Mouse (Mus musculus): ENCODE results near the gene Glrx. TPM values are rescaled to one million over a fixed set of nuclear protein-coding genes. Genes with fewer than 3 reads are reported as not detected.

Glrx gene
- 30.1 and 33.1 TPM in 2 replicates for polyA plus RNA-seq (2014; fragmentation: Nextera tagmentation; extraction: Ambion mirVana)

GRCm38 (mm10) chr13:75839719-75840481 lies at the start of gene Glrx:
Glrx (plus strand) TSS chr13:75839868.
- Histone ChIP-seq H3K9me3 (ENCODE audit: control insufficient read depth, low read length) (no peaks in the 10 kb centered on the region), H3K4me3 (ENCODE audit: low read depth, low read length) (peak within 1 kb of the TSS; percentile 50), H3K36me3 (ENCODE audit: control insufficient read depth, insufficient read depth, low read length) (no peaks in the 10 kb centered on the region), H3K4me1 (replicated peaks; ENCODE audit: control insufficient read depth, insufficient read depth, low read length) (peaks cover 15% of the 10 kb centered on the region), H3K27me3 (replicated peaks; ENCODE audit: control insufficient read depth, insufficient read depth, low read length) (no peaks in the 10 kb centered on the region), H3K4me2 (peak within 1 kb of the TSS; percentile 72), H3K9ac (ENCODE audit: low read depth, low read length) (peak within 1 kb of the TSS; percentile 61), H3K27ac (ENCODE audit: low read depth, low read length) (0 out of 2 replicates have a peak within 1 kb of the TSS, but pooled peaks have one; percentile 56)
- DNase-seq (ENCODE audit: low spot score) (peak; percentile 61), ATAC-seq (replicated peaks; ENCODE audit: low FRiP score) (peak; percentile 87)
- 2% methylated on average over 12 of the region's 12 CpGs for WGBS

GRCm38 (mm10) chr13:75790550-75791205 lies 49.0 kb upstream of the Glrx start:
- peaks cover 9% of the 10 kb centered on the region; the same call in 1 of the 2 replicates for H3K4me1 ChIP-seq (replicated peaks; ENCODE audit: control insufficient read depth, insufficient read depth, low read length)
- H3K27ac ChIP-seq (ENCODE audit: low read depth, low read length) = no peak overlapping the region
- DNase-seq (ENCODE audit: low spot score) = no peak
- no peak for ATAC-seq (replicated peaks; ENCODE audit: low FRiP score)
- no peaks in the 10 kb centered on the region for H3K27me3 ChIP-seq (replicated peaks; ENCODE audit: control insufficient read depth, insufficient read depth, low read length)
- H3K4me3 ChIP-seq (ENCODE audit: low read depth, low read length) = no peak overlapping the region
- H3K9ac ChIP-seq (ENCODE audit: low read depth, low read length) = no peak overlapping the region
- H3K36me3 ChIP-seq (ENCODE audit: control insufficient read depth, insufficient read depth, low read length) = no peaks in the 10 kb centered on the region
- H3K4me2 ChIP-seq = no peak overlapping the region
- no peaks in the 10 kb centered on the region for H3K9me3 ChIP-seq (ENCODE audit: control insufficient read depth, low read length)
- 76% methylated on average over 1 of the region's 1 CpGs for WGBS

- Histone ChIP-seq H3K4me2 (no peak overlapping the region), H3K27me3 (replicated peaks; ENCODE audit: control insufficient read depth, insufficient read depth, low read length) (no peaks in the 10 kb centered on the region), H3K9ac (ENCODE audit: low read depth, low read length) (no peak overlapping the region), H3K9me3 (ENCODE audit: control insufficient read depth, low read length) (no peaks in the 10 kb centered on the region), H3K36me3 (ENCODE audit: control insufficient read depth, insufficient read depth, low read length) (no peaks in the 10 kb centered on the region), H3K27ac (ENCODE audit: low read depth, low read length) (no peak overlapping the region), H3K4me1 (replicated peaks; ENCODE audit: control insufficient read depth, insufficient read depth, low read length) (peaks cover 9% of the 10 kb centered on the region; the same call in 1 of the 2 replicates), H3K4me3 (ENCODE audit: low read depth, low read length) (no peak overlapping the region)
- peak; percentile 27 for DNase-seq (ENCODE audit: low spot score)
- WGBS = 51% methylated on average over 6 of the region's 6 CpGs
- no peak for ATAC-seq (replicated peaks; ENCODE audit: low FRiP score)
These were observed 45.6 kb upstream of the Glrx start for GRCm38 (mm10) chr13:75793863-75794629.

GRCm38 (mm10) chr13:75797369-75798141 lies 42.1 kb upstream of the Glrx start:
- no peaks in the 10 kb centered on the region for H3K36me3 ChIP-seq (ENCODE audit: control insufficient read depth, insufficient read depth, low read length)
- DNase-seq (ENCODE audit: low spot score) = peak; percentile 87
- H3K4me2 ChIP-seq = peak overlapping the region; percentile 64
- peak overlapping the region; percentile 26 for H3K4me3 ChIP-seq (ENCODE audit: low read depth, low read length)
- peak overlapping the region; percentile 64; the same call in 1 of the 2 replicates for H3K27ac ChIP-seq (ENCODE audit: low read depth, low read length)
- peak overlapping the region; percentile 10; the same call in 1 of the 2 replicates for H3K9ac ChIP-seq (ENCODE audit: low read depth, low read length)
- WGBS = 23% methylated on average over 18 of the region's 18 CpGs
- H3K4me1 ChIP-seq (replicated peaks; ENCODE audit: control insufficient read depth, insufficient read depth, low read length) = peaks cover 9% of the 10 kb centered on the region; the same call in 1 of the 2 replicates
- no peaks in the 10 kb centered on the region for H3K9me3 ChIP-seq (ENCODE audit: control insufficient read depth, low read length)
- no peaks in the 10 kb centered on the region for H3K27me3 ChIP-seq (replicated peaks; ENCODE audit: control insufficient read depth, insufficient read depth, low read length)
- ATAC-seq (replicated peaks; ENCODE audit: low FRiP score) = peak; percentile 99

- Histone ChIP-seq H3K4me1 (replicated peaks; ENCODE audit: control insufficient read depth, insufficient read depth, low read length) (peaks cover 9% of the 10 kb centered on the region; the same call in 1 of the 2 replicates), H3K4me3 (ENCODE audit: low read depth, low read length) (no peak overlapping the region), H3K9ac (ENCODE audit: low read depth, low read length) (no peak overlapping the region), H3K36me3 (ENCODE audit: control insufficient read depth, insufficient read depth, low read length) (no peaks in the 10 kb centered on the region), H3K9me3 (ENCODE audit: control insufficient read depth, low read length) (no peaks in the 10 kb centered on the region), H3K4me2 (no peak overlapping the region), H3K27ac (ENCODE audit: low read depth, low read length) (no peak overlapping the region), H3K27me3 (replicated peaks; ENCODE audit: control insufficient read depth, insufficient read depth, low read length) (no peaks in the 10 kb centered on the region)
- no peak for ATAC-seq (replicated peaks; ENCODE audit: low FRiP score)
- WGBS = 74% methylated on average over 7 of the region's 7 CpGs
- DNase-seq (ENCODE audit: low spot score) = no peak
These were observed 41.0 kb upstream of the Glrx start for GRCm38 (mm10) chr13:75798413-75799302.

- Histone ChIP-seq H3K4me2 (no peak overlapping the region), H3K4me1 (replicated peaks; ENCODE audit: control insufficient read depth, insufficient read depth, low read length) (0 out of 2 replicates have a peak, but pooled peaks cover 1% of the 10 kb centered on the region), H3K9me3 (ENCODE audit: control insufficient read depth, low read length) (no peaks in the 10 kb centered on the region), H3K9ac (ENCODE audit: low read depth, low read length) (no peak overlapping the region), H3K27ac (ENCODE audit: low read depth, low read length) (no peak overlapping the region), H3K27me3 (replicated peaks; ENCODE audit: control insufficient read depth, insufficient read depth, low read length) (no peaks in the 10 kb centered on the region), H3K36me3 (ENCODE audit: control insufficient read depth, insufficient read depth, low read length) (no peaks in the 10 kb centered on the region), H3K4me3 (ENCODE audit: low read depth, low read length) (no peak overlapping the region)
- no peak for ATAC-seq (replicated peaks; ENCODE audit: low FRiP score)
- DNase-seq (ENCODE audit: low spot score) = no peak
- 85% methylated on average over 3 of the region's 3 CpGs for WGBS
These were observed 40.2 kb upstream of the Glrx start for GRCm38 (mm10) chr13:75799421-75799820.

- Histone ChIP-seq H3K9ac (ENCODE audit: low read depth, low read length) (no peak overlapping the region), H3K36me3 (ENCODE audit: control insufficient read depth, insufficient read depth, low read length) (no peaks in the 10 kb centered on the region), H3K4me1 (replicated peaks; ENCODE audit: control insufficient read depth, insufficient read depth, low read length) (no peaks in the 10 kb centered on the region), H3K27me3 (replicated peaks; ENCODE audit: control insufficient read depth, insufficient read depth, low read length) (no peaks in the 10 kb centered on the region), H3K4me3 (ENCODE audit: low read depth, low read length) (no peak overlapping the region), H3K27ac (ENCODE audit: low read depth, low read length) (no peak overlapping the region), H3K4me2 (no peak overlapping the region), H3K9me3 (ENCODE audit: control insufficient read depth, low read length) (no peaks in the 10 kb centered on the region)
- ATAC-seq (replicated peaks; ENCODE audit: low FRiP score) = no peak
- no peak for DNase-seq (ENCODE audit: low spot score)
- 91% methylated on average over 1 of the region's 1 CpGs for WGBS
These were observed 31.7 kb upstream of the Glrx start for GRCm38 (mm10) chr13:75807969-75808368.
